Mouse (Mus musculus): ENCODE measurements around the gene Copa.

- no peak for TF ChIP-seq CTCF (IDR thresholded peaks at IDR 0.05; ENCODE audit: low read depth)
- TF ChIP-seq EP300 (IDR thresholded peaks at IDR 0.05; ENCODE audit: low read depth): no peak
Measured at GRCm38 (mm10) chr1:172140825-172141224, 58.5 kb downstream of the Copa start.

All from liver, embryonic 14.5 days (tissue).